In genomic region chr11:116593345-116593744, GRCm38 (mm10) we compare ENCODE assay signal across 30 mouse cellular contexts. TPM values are rescaled to one million over a fixed set of nuclear protein-coding genes. Genes with fewer than 3 reads are reported as not detected.
DNase-seq lines count a peak whose midpoint lies in the region; ATAC-seq and TF ChIP-seq lines count a peak whose summit lies in the region.
"Had no signal": no experiment of that assay in that cellular context is flagged by ENCODE, and none has a peak within 500 bp of the region (broad histone marks: within the 10 kb centered on the region; RNA-seq: fewer than 3 reads in every experiment).

No protein-coding gene starts in this region.

- no peak for DNase-seq in forebrain, embryonic 14.5 days (ENCODE audit: low spot score)
- DNase-seq in forebrain, postnatal 0 days, result no peak
- DNase-seq in kidney, postnatal 36 days, result no peak
- DNase-seq: adrenal gland, postnatal 14 days; cerebellum, adult 8-10 months; cerebellum, postnatal 36 days; embryo, embryonic 11 days; gastrocnemius, postnatal 10 days; heart, postnatal 10 days; kidney, adult 18-20 months; layer of hippocampus, adult 9-11 months; lung, postnatal 4 days; thymus, adult 18-20 months had no signal

- H3K9me3 ChIP-seq in forebrain, embryonic 14.5 days (replicated peaks; ENCODE audit: control insufficient read depth, low read length), result no peaks in the 10 kb centered on the region
- no peaks in the 10 kb centered on the region for H3K9me3 ChIP-seq in forebrain, postnatal 0 days (ENCODE audit: low read length)
- H3K9me3 ChIP-seq in midbrain, embryonic 12.5 days, result no peaks in the 10 kb centered on the region
- no peaks in the 10 kb centered on the region for H3K9me3 ChIP-seq in midbrain, embryonic 15.5 days
- no peaks in the 10 kb centered on the region for H3K9me3 ChIP-seq in forebrain, embryonic 15.5 days
- H3K9me3 ChIP-seq in neural tube, embryonic 15.5 days (replicated peaks), result no peaks in the 10 kb centered on the region
- H3K9me3 ChIP-seq: heart, embryonic 12.5 days; limb, embryonic 15.5 days; liver, embryonic 15.5 days; neural tube, embryonic 12.5 days had no signal

- H3K36me3 ChIP-seq in forebrain, embryonic 14.5 days (ENCODE audit: control insufficient read depth, insufficient read depth, low read length), result no peaks in the 10 kb centered on the region
- H3K36me3 ChIP-seq in forebrain, postnatal 0 days (ENCODE audit: insufficient read depth), result no peaks in the 10 kb centered on the region
- H3K36me3 ChIP-seq in midbrain, embryonic 12.5 days, result no peaks in the 10 kb centered on the region
- H3K36me3 ChIP-seq in midbrain, embryonic 15.5 days (replicated peaks), result no peaks in the 10 kb centered on the region
- no peaks in the 10 kb centered on the region for H3K36me3 ChIP-seq in forebrain, embryonic 15.5 days
- no peaks in the 10 kb centered on the region for H3K36me3 ChIP-seq in neural tube, embryonic 15.5 days
- H3K36me3 ChIP-seq: neural tube, embryonic 12.5 days had no signal

- no peak for ATAC-seq in forebrain, embryonic 14.5 days
- no peak for ATAC-seq in forebrain, postnatal 0 days
- ATAC-seq in midbrain, embryonic 12.5 days (ENCODE audit: low FRiP score, low read depth), result no peak
- ATAC-seq in midbrain, embryonic 15.5 days (replicated peaks), result no peak
- ATAC-seq in forebrain, embryonic 15.5 days (replicated peaks), result no peak
- no peak for ATAC-seq in neural tube, embryonic 15.5 days (ENCODE audit: low FRiP score)
- ATAC-seq: CD4-positive, CD25-positive, alpha-beta regulatory T cell, adult 4 months had no signal

- no peak overlapping the region for H3K4me3 ChIP-seq in forebrain, embryonic 14.5 days (ENCODE audit: low read depth, low read length)
- H3K4me3 ChIP-seq in forebrain, postnatal 0 days (ENCODE audit: low read depth, low read length), result no peak overlapping the region
- H3K4me3 ChIP-seq in midbrain, embryonic 12.5 days, result no peak overlapping the region
- no peak overlapping the region for H3K4me3 ChIP-seq in midbrain, embryonic 15.5 days
- no peak overlapping the region for H3K4me3 ChIP-seq in forebrain, embryonic 15.5 days
- no peak overlapping the region for H3K4me3 ChIP-seq in neural tube, embryonic 15.5 days (replicated peaks)
- H3K4me3 ChIP-seq: heart, embryonic 12.5 days; limb, embryonic 15.5 days; liver, embryonic 15.5 days; neural tube, embryonic 12.5 days had no signal

- TF ChIP-seq CTCF in forebrain, postnatal 0 days (IDR thresholded peaks at IDR 0.05; ENCODE audit: low read depth), result no peak

- H3K9ac ChIP-seq in forebrain, embryonic 14.5 days (ENCODE audit: low read length), result no peak overlapping the region
- no peak overlapping the region for H3K9ac ChIP-seq in forebrain, postnatal 0 days
- H3K9ac ChIP-seq in midbrain, embryonic 12.5 days (replicated peaks), result no peak overlapping the region
- no peak overlapping the region for H3K9ac ChIP-seq in midbrain, embryonic 15.5 days
- H3K9ac ChIP-seq in forebrain, embryonic 15.5 days (replicated peaks), result no peak overlapping the region
- no peak overlapping the region for H3K9ac ChIP-seq in neural tube, embryonic 15.5 days (replicated peaks)
- H3K9ac ChIP-seq: heart, embryonic 12.5 days; limb, embryonic 15.5 days; liver, embryonic 15.5 days; neural tube, embryonic 12.5 days had no signal

- WGBS in forebrain, embryonic 14.5 days, result 37% methylated on average over 4 of the region's 4 CpGs
- WGBS in forebrain, postnatal 0 days, result 46% methylated on average over 4 of the region's 4 CpGs
- WGBS in midbrain, embryonic 12.5 days, result 48% methylated on average over 4 of the region's 4 CpGs
- WGBS in midbrain, embryonic 15.5 days, result 41% methylated on average over 4 of the region's 4 CpGs
- 51% methylated on average over 4 of the region's 4 CpGs for WGBS in forebrain, embryonic 15.5 days
- 61% methylated on average over 4 of the region's 4 CpGs for WGBS in neural tube, embryonic 15.5 days

- peaks cover 13% of the 10 kb centered on the region for H3K4me1 ChIP-seq in forebrain, embryonic 14.5 days (ENCODE audit: control insufficient read depth, insufficient read depth, low read length)
- H3K4me1 ChIP-seq in forebrain, postnatal 0 days (ENCODE audit: insufficient read depth), result peaks cover 6% of the 10 kb centered on the region; the same call in 1 of the 2 replicates
- peaks cover 14% of the 10 kb centered on the region for H3K4me1 ChIP-seq in midbrain, embryonic 12.5 days
- H3K4me1 ChIP-seq in midbrain, embryonic 15.5 days, result peaks cover 18% of the 10 kb centered on the region
- peaks cover 26% of the 10 kb centered on the region for H3K4me1 ChIP-seq in forebrain, embryonic 15.5 days
- peaks cover 18% of the 10 kb centered on the region for H3K4me1 ChIP-seq in neural tube, embryonic 15.5 days

- no peak overlapping the region for H3K4me2 ChIP-seq in forebrain, embryonic 14.5 days (ENCODE audit: low read length)
- H3K4me2 ChIP-seq in forebrain, postnatal 0 days (ENCODE audit: low read depth), result no peak overlapping the region
- H3K4me2 ChIP-seq in midbrain, embryonic 12.5 days (replicated peaks), result no peak overlapping the region
- no peak overlapping the region for H3K4me2 ChIP-seq in midbrain, embryonic 15.5 days
- H3K4me2 ChIP-seq in forebrain, embryonic 15.5 days (replicated peaks), result no peak overlapping the region
- no peak overlapping the region for H3K4me2 ChIP-seq in neural tube, embryonic 15.5 days
- H3K4me2 ChIP-seq: heart, embryonic 12.5 days; limb, embryonic 15.5 days; liver, embryonic 15.5 days had no signal

- H3K27me3 ChIP-seq in forebrain, embryonic 14.5 days (replicated peaks; ENCODE audit: control insufficient read depth, insufficient read depth, low read length), result no peaks in the 10 kb centered on the region
- no peaks in the 10 kb centered on the region for H3K27me3 ChIP-seq in forebrain, postnatal 0 days (ENCODE audit: insufficient read depth, low read length)
- H3K27me3 ChIP-seq in midbrain, embryonic 12.5 days, result peaks cover 8% of the 10 kb centered on the region
- no peaks in the 10 kb centered on the region for H3K27me3 ChIP-seq in midbrain, embryonic 15.5 days (replicated peaks)
- no peaks in the 10 kb centered on the region for H3K27me3 ChIP-seq in forebrain, embryonic 15.5 days
- no peaks in the 10 kb centered on the region for H3K27me3 ChIP-seq in neural tube, embryonic 15.5 days (replicated peaks)
- H3K27me3 ChIP-seq: limb, embryonic 15.5 days; neural tube, embryonic 12.5 days had no signal

- peak overlapping the region; percentile 74 for H3K27ac ChIP-seq in forebrain, embryonic 14.5 days (ENCODE audit: low read depth, low read length)
- no peak overlapping the region for H3K27ac ChIP-seq in forebrain, postnatal 0 days (ENCODE audit: low read depth, low read length)
- H3K27ac ChIP-seq in midbrain, embryonic 12.5 days (replicated peaks), result peak overlapping the region; percentile 2; the same call in 1 of the 2 replicates
- no peak overlapping the region for H3K27ac ChIP-seq in midbrain, embryonic 15.5 days
- H3K27ac ChIP-seq in forebrain, embryonic 15.5 days (replicated peaks), result peak overlapping the region; percentile 85; the same call in 1 of the 2 replicates
- H3K27ac ChIP-seq in neural tube, embryonic 15.5 days (replicated peaks), result 0 out of 2 replicates have a peak overlapping the region, but pooled peaks have one; percentile 45
- H3K27ac ChIP-seq: liver, embryonic 15.5 days; neural tube, embryonic 12.5 days had no signal

RNA-seq across cellular contexts. Expression of gene Aanat, which starts 7.1 kb away (rescaled TPM):
- polyA plus RNA-seq in forebrain, embryonic 14.5 days (2014; fragmentation: Nextera tagmentation; extraction: Ambion mirVana), result 0.36 TPM in 1 of 2 replicates, not detected in the other
- total RNA-seq in forebrain, postnatal 0 days (2014; rRNA removed), result 0.31 and 0.62 TPM in 2 replicates
- 0.88 and 0.89 TPM in 2 replicates for polyA plus RNA-seq in forebrain, postnatal 0 days (2015; fragmentation: Nextera tagmentation; extraction: Ambion mirVana)
- polyA plus RNA-seq in midbrain, embryonic 12.5 days (2016; fragmentation: Nextera tagmentation; extraction: Ambion mirVana), result 0.18 and 0.41 TPM in 2 replicates
- 0.33 and 0.45 TPM in 2 replicates for polyA plus RNA-seq in midbrain, embryonic 15.5 days (2015; fragmentation: Nextera tagmentation; extraction: Ambion mirVana)
- polyA plus RNA-seq in forebrain, embryonic 15.5 days (2015; fragmentation: Nextera tagmentation; extraction: Ambion mirVana), result 0.15 TPM in 1 of 2 replicates, not detected in the other
- 0.34 and 0.49 TPM in 2 replicates for polyA plus RNA-seq in neural tube, embryonic 15.5 days (2015; fragmentation: Nextera tagmentation; extraction: Ambion mirVana)
- total RNA-seq: adrenal gland, postnatal 14 days; gastrocnemius, postnatal 10 days; granulocyte monocyte progenitor cell, adult 5-6 weeks; heart, postnatal 10 days; megakaryocyte-erythroid progenitor cell, adult 5-6 weeks had no signal
- polyA plus RNA-seq: CD4-positive, CD25-positive, alpha-beta regulatory T cell, adult 4 months; embryonic facial prominence, embryonic 14.5 days; heart, embryonic 12.5 days; kidney, embryonic 16.5 days; large intestine, adult 2 months; limb, embryonic 15.5 days; liver, embryonic 15.5 days; lung, embryonic 16.5 days; neural tube, embryonic 12.5 days; small intestine, adult 2 months; stomach, embryonic 16.5 days had no signal

RNA-seq across cellular contexts. Expression of gene Ube2o, which starts 12.1 kb away (rescaled TPM):
- polyA plus RNA-seq in forebrain, embryonic 14.5 days (2014; fragmentation: Nextera tagmentation; extraction: Ambion mirVana), result 16.7 and 20.7 TPM in 2 replicates
- total RNA-seq in forebrain, postnatal 0 days (2014; rRNA removed), result 81.3 and 94.1 TPM in 2 replicates
- polyA plus RNA-seq in forebrain, postnatal 0 days (2015; fragmentation: Nextera tagmentation; extraction: Ambion mirVana), result 26.6 and 32.1 TPM in 2 replicates
- polyA plus RNA-seq in midbrain, embryonic 12.5 days (2016; fragmentation: Nextera tagmentation; extraction: Ambion mirVana), result 17.9 and 19.0 TPM in 2 replicates
- polyA plus RNA-seq in midbrain, embryonic 15.5 days (2015; fragmentation: Nextera tagmentation; extraction: Ambion mirVana), result 31.4 and 36.6 TPM in 2 replicates
- 22.4 and 27.3 TPM in 2 replicates for polyA plus RNA-seq in forebrain, embryonic 15.5 days (2015; fragmentation: Nextera tagmentation; extraction: Ambion mirVana)
- 19.2 and 32.4 TPM in 2 replicates for polyA plus RNA-seq in neural tube, embryonic 15.5 days (2015; fragmentation: Nextera tagmentation; extraction: Ambion mirVana)

RNA-seq across cellular contexts. Expression of gene Rhbdf2, which starts 33.5 kb away (rescaled TPM):
- polyA plus RNA-seq in forebrain, embryonic 14.5 days (2014; fragmentation: Nextera tagmentation; extraction: Ambion mirVana), result 0.61 TPM in 2 replicates
- 1.6 and 1.9 TPM in 2 replicates for total RNA-seq in forebrain, postnatal 0 days (2014; rRNA removed)
- 0.75 and 0.97 TPM in 2 replicates for polyA plus RNA-seq in forebrain, postnatal 0 days (2015; fragmentation: Nextera tagmentation; extraction: Ambion mirVana)
- polyA plus RNA-seq in midbrain, embryonic 12.5 days (2016; fragmentation: Nextera tagmentation; extraction: Ambion mirVana), result 1.1 and 1.8 TPM in 2 replicates
- 0.83 TPM in 2 replicates for polyA plus RNA-seq in midbrain, embryonic 15.5 days (2015; fragmentation: Nextera tagmentation; extraction: Ambion mirVana)
- polyA plus RNA-seq in forebrain, embryonic 15.5 days (2015; fragmentation: Nextera tagmentation; extraction: Ambion mirVana), result 1.3 and 1.4 TPM in 2 replicates
- 1.4 and 4.0 TPM in 2 replicates for polyA plus RNA-seq in neural tube, embryonic 15.5 days (2015; fragmentation: Nextera tagmentation; extraction: Ambion mirVana)

RNA-seq across cellular contexts. Expression of gene Prcd, which starts 60.0 kb away (rescaled TPM):
- 1.4 and 1.7 TPM in 2 replicates for polyA plus RNA-seq in forebrain, embryonic 14.5 days (2014; fragmentation: Nextera tagmentation; extraction: Ambion mirVana)
- total RNA-seq in forebrain, postnatal 0 days (2014; rRNA removed), result 1.5 and 3.3 TPM in 2 replicates
- polyA plus RNA-seq in forebrain, postnatal 0 days (2015; fragmentation: Nextera tagmentation; extraction: Ambion mirVana), result 3.4 and 4.8 TPM in 2 replicates
- polyA plus RNA-seq in midbrain, embryonic 12.5 days (2016; fragmentation: Nextera tagmentation; extraction: Ambion mirVana), result 0.37 and 0.63 TPM in 2 replicates
- 1.5 and 3.0 TPM in 2 replicates for polyA plus RNA-seq in midbrain, embryonic 15.5 days (2015; fragmentation: Nextera tagmentation; extraction: Ambion mirVana)
- 2.0 and 2.4 TPM in 2 replicates for polyA plus RNA-seq in forebrain, embryonic 15.5 days (2015; fragmentation: Nextera tagmentation; extraction: Ambion mirVana)
- 3.1 and 3.4 TPM in 2 replicates for polyA plus RNA-seq in neural tube, embryonic 15.5 days (2015; fragmentation: Nextera tagmentation; extraction: Ambion mirVana)
- total RNA-seq: granulocyte monocyte progenitor cell, adult 5-6 weeks had no signal
- polyA plus RNA-seq: CD4-positive, CD25-positive, alpha-beta regulatory T cell, adult 4 months; heart, embryonic 12.5 days had no signal

Comparison
In these comparisons a context has a peak if more than half of its experiments do, and no peak if none do; other contexts are left out.
1. H3K27ac ChIP-seq: peak in forebrain, embryonic 14.5 days (single experiment), midbrain, embryonic 12.5 days (single experiment), forebrain, embryonic 15.5 days (single experiment) and neural tube, embryonic 15.5 days (single experiment); none in forebrain, postnatal 0 days (single experiment) and midbrain, embryonic 15.5 days (single experiment).